Mouse (Mus musculus): ENCODE results near the gene Nhs. TPM values are rescaled to one million over a fixed set of nuclear protein-coding genes. Genes with fewer than 3 reads are reported as not detected.

The Nhs gene
- total and polyA plus RNA-seq, 3 experiments = 0.04 TPM; not detected in 2

- no peaks in the 10 kb centered on the region for H3K79me2 ChIP-seq (ENCODE audit: control insufficient read depth, insufficient read depth, low read length, poor library complexity)
- TF ChIP-seq MYC (IDR thresholded peaks at IDR 0.05; ENCODE audit: low read depth, low read length) = 0 out of 2 replicates have a peak, but pooled peaks have one; percentile 9
- peak; percentile 54; the same call in 1 of the 2 replicates for TF ChIP-seq GATA1 (IDR thresholded peaks at IDR 0.05; ENCODE audit: low read depth, low read length)
- TF ChIP-seq MAX (IDR thresholded peaks at IDR 0.05; ENCODE audit: low read length) = no peak
- no peak for TF ChIP-seq ZC3H11A (IDR thresholded peaks at IDR 0.05; ENCODE audit: low read depth, low read length)
- no peak; the same call in 1 of the 2 replicates for TF ChIP-seq SIN3A (IDR thresholded peaks at IDR 0.05; ENCODE audit: low read length)
- TF ChIP-seq EP300 (IDR thresholded peaks at IDR 0.05; ENCODE audit: low read depth in 1 of 2, low read length in 2 of 2) = peak; percentile 33 to 44; a peak in 2 of 4 replicates
- no peak for TF ChIP-seq CTCF (IDR thresholded peaks at IDR 0.05 in 2 of 3, conservative IDR thresholded peaks at IDR 0.05 in 1 of 3; ENCODE audit: control insufficient read depth in 1 of 3, insufficient read depth in 1 of 3, low read depth in 2 of 3, low read length in 3 of 3, poor library complexity in 1 of 3, severe bottlenecking in 1 of 3)
- TF ChIP-seq MXI1 (IDR thresholded peaks at IDR 0.05; ENCODE audit: low read depth, low read length) = peak; percentile 32; the same call in 1 of the 2 replicates
- TF ChIP-seq TCF12 (IDR thresholded peaks at IDR 0.05; ENCODE audit: low read depth, low read length) = peak; percentile 28; the same call in 1 of the 2 replicates
- no peak for TF ChIP-seq KAT2A (conservative IDR thresholded peaks at IDR 0.05; ENCODE audit: low read depth, low read length)
- no peak for TF ChIP-seq ZKSCAN1 (IDR thresholded peaks at IDR 0.05; ENCODE audit: low read depth, low read length)
- TF ChIP-seq SMC3 (IDR thresholded peaks at IDR 0.05; ENCODE audit: low read depth, low read length) = no peak
- no peak for TF ChIP-seq CHD1 (IDR thresholded peaks at IDR 0.05; ENCODE audit: low read depth, low read length)
- TF ChIP-seq E2F4 (IDR thresholded peaks at IDR 0.05; ENCODE audit: borderline replicate concordance, low read depth, low read length) = no peak
- no peak for TF ChIP-seq ZNF384 (IDR thresholded peaks at IDR 0.05; ENCODE audit: low read depth, low read length)
- TF ChIP-seq USF1 (IDR thresholded peaks at IDR 0.05; ENCODE audit: low read depth, low read length) = no peak
- peak overlapping the region; percentile 62 for H3K27ac ChIP-seq (ENCODE audit: control insufficient read depth, low read depth, low read length)
- H3K4me3 ChIP-seq (ENCODE audit: control insufficient read depth in 1 of 2, insufficient read depth in 1 of 2, low read depth in 2 of 2, low read length in 2 of 2) = no peak overlapping the region
- peaks cover 0 to 28% of the 10 kb centered on the region in 2 experiments; a peak in 2 of 4 replicates for H3K36me3 ChIP-seq (ENCODE audit: control insufficient read depth in 1 of 2, insufficient read depth in 2 of 2, low read length in 2 of 2)
- DNase-seq (ENCODE audit: low read depth, low spot score) = peak; percentile 49
- no peak overlapping the region; the same call in 1 of the 2 replicates for H3K9ac ChIP-seq (ENCODE audit: control insufficient read depth, low read depth, low read length, poor library complexity, severe bottlenecking)
- H3K27me3 ChIP-seq (ENCODE audit: control insufficient read depth in 1 of 2, insufficient read depth in 2 of 2, low read length in 2 of 2) = no peaks in the 10 kb centered on the region
- H3K4me1 ChIP-seq (ENCODE audit: control insufficient read depth in 1 of 2, insufficient read depth in 2 of 2, low read length in 2 of 2) = peaks cover 7 to 21% of the 10 kb centered on the region in 2 experiments
- H3K9me3 ChIP-seq (replicated peaks; ENCODE audit: insufficient read depth, low read length) = no peaks in the 10 kb centered on the region
Measured at GRCm38 (mm10) chrX:161971961-161972502, 187.5 kb downstream of the Nhs start.

- TF ChIP-seq TAL1 (IDR thresholded peaks at IDR 0.05; ENCODE audit: low read length) (no peak), ZNF384 (IDR thresholded peaks at IDR 0.05; ENCODE audit: low read depth, low read length) (no peak), ETS1 (IDR thresholded peaks at IDR 0.05; ENCODE audit: low read depth, low read length) (no peak), USF1 (IDR thresholded peaks at IDR 0.05; ENCODE audit: low read depth, low read length) (no peak), ZMIZ1 (IDR thresholded peaks at IDR 0.05; ENCODE audit: low read depth, low read length) (no peak), E2F4 (IDR thresholded peaks at IDR 0.05; ENCODE audit: borderline replicate concordance, low read depth, low read length) (no peak)
- no peak for DNase-seq (ENCODE audit: low read depth, low spot score)
- H3K79me2 ChIP-seq (ENCODE audit: control insufficient read depth, insufficient read depth, low read length, poor library complexity) = no peaks in the 10 kb centered on the region
- H3K4me1 ChIP-seq (ENCODE audit: control insufficient read depth in 1 of 2, insufficient read depth in 2 of 2, low read length in 2 of 2) = peaks cover 7 to 21% of the 10 kb centered on the region in 2 experiments
- H3K9ac ChIP-seq (ENCODE audit: control insufficient read depth, low read depth, low read length, poor library complexity, severe bottlenecking) = no peak overlapping the region
- H3K36me3 ChIP-seq (ENCODE audit: control insufficient read depth in 1 of 2, insufficient read depth in 2 of 2, low read length in 2 of 2) = peaks cover 0 to 28% of the 10 kb centered on the region in 2 experiments; a peak in 2 of 4 replicates
- H3K27me3 ChIP-seq (ENCODE audit: control insufficient read depth in 1 of 2, insufficient read depth in 2 of 2, low read length in 2 of 2) = no peaks in the 10 kb centered on the region
- no peak overlapping the region for H3K27ac ChIP-seq (ENCODE audit: control insufficient read depth, low read depth, low read length)
- no peaks in the 10 kb centered on the region for H3K9me3 ChIP-seq (replicated peaks; ENCODE audit: insufficient read depth, low read length)
- no peak overlapping the region for H3K4me3 ChIP-seq (ENCODE audit: control insufficient read depth in 1 of 2, insufficient read depth in 1 of 2, low read depth in 2 of 2, low read length in 2 of 2)
Measured at GRCm38 (mm10) chrX:161971131-161971530, 188.4 kb downstream of the Nhs start.

Measured in MEL (cell line).